Mouse (Mus musculus) intestine, embryonic 16.5 days (tissue): ENCODE measurements around the gene Ear14. TPM values are rescaled to one million over a fixed set of nuclear protein-coding genes. Genes with fewer than 3 reads are reported as not detected.
"Not testable (repeated sequence)": the region's sequence is repeated elsewhere in the genome, so short reads cannot be mapped to it uniquely, and the experiment has no call there.

Experiments
- ATAC-seq: fragments of 200-750 bp; cut with Nextera tagmentation; 2 replicates; pipeline ENCODE4 v1.8.0; 2017; ENCODE audit warnings: moderate TSS enrichment, moderate library complexity
- H3K27ac ChIP-seq: fragments of 300-500 bp; sonication (generic); 2 replicates; pipeline ENCODE4 v1.5.1; 2014; ENCODE audit warnings: mild to moderate bottlenecking, low read length
- H3K27me3 ChIP-seq: fragments of 300-500 bp; sonication (generic); replicated peaks from 2 replicates; pipeline ENCODE4 v1.6.1; 2014; ENCODE audit warnings: low read length, control low read depth, mixed read lengths; ENCODE audit not compliant: control insufficient read depth, insufficient read depth
- H3K36me3 ChIP-seq: fragments of 300-500 bp; sonication (generic); 2 replicates; pipeline ENCODE4 v1.6.1; 2014; ENCODE audit warnings: low read length, control low read depth; ENCODE audit not compliant: control insufficient read depth, insufficient read depth
- H3K4me1 ChIP-seq: fragments of 300-500 bp; sonication (generic); 2 replicates; pipeline ENCODE4 v1.6.1; 2014; ENCODE audit warnings: low read length, control low read depth, mixed read lengths; ENCODE audit not compliant: control insufficient read depth, insufficient read depth
- H3K4me2 ChIP-seq: fragments of 300-500 bp; sonication (generic); 2 replicates; pipeline ENCODE4 v1.6.1; 2014; ENCODE audit warnings: low read depth, low read length, control low read depth
- H3K4me3 ChIP-seq: fragments of 300-500 bp; sonication (generic); 2 replicates; pipeline ENCODE4 v1.5.1; 2014; ENCODE audit warnings: mild to moderate bottlenecking, low read length
- H3K9ac ChIP-seq: fragments of 300-500 bp; sonication (generic); 2 replicates; pipeline ENCODE4 v1.6.1; 2014; ENCODE audit warnings: low read depth, low read length
- H3K9me3 ChIP-seq: fragments of 300-500 bp; sonication (generic); 2 replicates; pipeline ENCODE4 v1.6.1; 2016; ENCODE audit warnings: low read length, control low read depth; ENCODE audit not compliant: control insufficient read depth
- WGBS: fragments of 180-500 bp; shearing (Covaris S2); extraction: QIAGEN DNeasy Blood & Tissue Kit; methylation state at CpG from one replicate; pipeline ENCODE4 v1.1.7; 2014; 5-methylcytosine and 5-hydroxymethylcytosine counted together
- polyA plus RNA-seq: library from polyadenylated mRNA; unstranded; fragments of >200 nt; fragmentation: Nextera tagmentation; extraction: Ambion mirVana; gene quantifications from 2 replicates; pipeline ENCODE4 v1.2.1, GENCODE M21; 2015

The Ear14 gene
- polyA plus RNA-seq, result not detected in 2 replicates

DNA sequence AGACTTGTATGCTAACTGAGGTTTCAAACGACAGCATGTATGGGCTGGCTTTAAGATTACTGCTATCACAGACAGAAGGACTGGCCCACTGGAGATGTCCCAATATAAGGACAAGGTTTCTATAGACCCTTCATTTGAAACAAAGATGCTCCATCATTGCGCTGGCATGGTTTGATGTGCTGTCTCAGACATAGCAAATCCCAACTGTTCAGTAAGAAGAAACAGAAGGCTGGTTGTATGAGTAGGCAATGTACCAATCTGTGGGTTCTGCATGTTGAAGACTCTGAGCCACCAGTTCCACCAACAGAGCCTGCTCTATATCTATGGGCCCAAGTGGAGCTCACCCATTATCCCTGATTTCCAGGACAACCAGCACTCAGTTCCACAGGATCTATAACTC is at the start of gene Ear14:
Gene Ear14 (plus strand): TSS at position 277 of the 400 bp plus-strand sequence.
- 95% methylated on average over 2 of the region's 2 CpGs for WGBS
- no peak for ATAC-seq
- H3K9ac ChIP-seq, result no peak within 1 kb of the TSS
- no peak within 1 kb of the TSS for H3K27ac ChIP-seq
- no peak within 1 kb of the TSS for H3K4me3 ChIP-seq
- no peaks in the 10 kb centered on the region for H3K27me3 ChIP-seq
- H3K4me1 ChIP-seq, result no peaks in the 10 kb centered on the region
- no peaks in the 10 kb centered on the region for H3K36me3 ChIP-seq
- H3K9me3 ChIP-seq, result no peaks in the 10 kb centered on the region
- H3K4me2 ChIP-seq, result no peak within 1 kb of the TSS

DNA sequence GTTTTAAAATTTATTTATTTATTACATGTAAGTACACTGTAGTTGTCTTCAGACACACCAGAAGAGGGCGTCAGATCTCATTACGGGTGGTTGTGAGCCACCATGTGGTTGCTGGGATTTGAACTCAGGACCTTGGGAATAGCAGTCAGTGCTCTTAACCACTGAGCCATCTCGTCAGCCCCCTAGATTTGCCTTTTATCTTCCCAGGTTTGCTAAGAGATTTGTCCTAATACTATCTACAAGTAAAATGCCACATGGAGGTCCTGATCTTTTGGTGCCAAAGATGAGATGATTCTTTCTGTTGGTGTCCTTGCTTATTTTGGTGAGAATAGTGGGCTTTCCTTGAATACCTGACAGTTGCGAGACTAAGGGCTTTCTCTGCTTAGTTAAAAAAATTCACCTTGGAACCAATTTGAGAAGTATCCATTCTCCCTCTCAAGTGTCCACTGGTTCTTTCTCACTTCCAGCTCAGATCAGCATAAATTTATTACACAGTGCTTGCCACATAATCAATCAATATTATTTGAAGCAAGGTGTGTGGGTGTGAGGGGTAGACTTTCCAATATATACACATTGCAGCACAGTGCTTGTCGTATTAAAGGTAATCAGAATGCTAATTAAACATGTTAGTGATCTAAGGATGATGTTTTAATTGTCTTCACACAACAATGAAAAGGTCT is 47.0 kb upstream of the Ear14 start:
- no peaks in the 10 kb centered on the region for H3K36me3 ChIP-seq
- 81% methylated on average over 5 of the region's 5 CpGs for WGBS
- no peak for ATAC-seq

DNA sequence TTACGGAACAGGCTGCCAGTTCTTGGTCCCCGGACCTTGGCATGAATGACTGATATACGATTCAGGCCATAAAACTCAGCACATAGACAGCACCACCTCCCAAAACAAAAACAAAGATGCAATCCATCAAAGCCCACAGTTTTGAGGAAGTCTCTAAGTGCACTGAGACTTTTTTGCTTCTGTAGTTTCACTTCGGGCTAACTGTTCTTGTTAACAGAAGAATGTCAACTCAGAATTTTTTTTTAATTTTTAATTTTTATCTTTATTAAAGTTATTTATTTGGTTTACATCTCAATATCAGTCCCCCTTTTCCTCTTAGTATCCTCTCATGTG is 46.5 kb upstream of the Ear14 start:
- WGBS, result 49% methylated on average over 4 of the region's 4 CpGs
- Histone ChIP-seq H3K4me2 (no peak overlapping the region), H3K9ac (no peak overlapping the region), H3K36me3 (no peaks in the 10 kb centered on the region), H3K27ac (no peak overlapping the region), H3K27me3 (no peaks in the 10 kb centered on the region), H3K9me3 (no peaks in the 10 kb centered on the region), H3K4me3 (no peak overlapping the region), H3K4me1 (no peaks in the 10 kb centered on the region)
- ATAC-seq, result no peak

More for the DNA sequence above, 47.0 kb upstream of the Ear14 start:
- H3K27ac ChIP-seq, result no peak overlapping the region
- H3K9me3 ChIP-seq, result no peaks in the 10 kb centered on the region
- no peaks in the 10 kb centered on the region for H3K27me3 ChIP-seq
- H3K4me2 ChIP-seq, result no peak overlapping the region
- H3K9ac ChIP-seq, result no peak overlapping the region
- H3K4me3 ChIP-seq, result no peak overlapping the region
- H3K4me1 ChIP-seq, result no peaks in the 10 kb centered on the region

DNA sequence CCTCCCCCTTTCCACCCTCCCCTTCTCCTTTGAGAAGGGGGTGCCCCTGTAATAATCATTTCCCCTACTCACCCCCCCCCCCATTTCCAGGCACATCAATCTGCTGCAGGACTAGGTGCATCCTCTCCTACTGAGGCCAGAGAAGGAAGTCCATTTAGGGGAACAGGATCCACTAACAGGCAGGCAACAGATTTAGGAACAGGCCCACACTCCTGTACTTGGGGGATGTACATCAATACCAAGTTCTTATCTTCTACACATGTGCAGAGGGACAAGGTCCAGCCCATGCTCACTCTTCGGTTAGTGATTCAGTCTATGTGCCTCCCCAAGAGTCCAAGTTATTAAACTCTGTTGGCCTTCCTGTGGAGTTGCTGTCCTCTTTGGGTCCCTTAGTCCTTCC is 46.1 kb upstream of the Ear14 start:
- no peak overlapping the region for H3K27ac ChIP-seq
- H3K4me2 ChIP-seq, result no peak overlapping the region
- no peaks in the 10 kb centered on the region for H3K9me3 ChIP-seq
- no peak for ATAC-seq
- no peak overlapping the region for H3K4me3 ChIP-seq
- H3K36me3 ChIP-seq, result no peaks in the 10 kb centered on the region
- no peak overlapping the region for H3K9ac ChIP-seq
- no peaks in the 10 kb centered on the region for H3K4me1 ChIP-seq
- WGBS, result 81% methylated on average over 1 of the region's 1 CpGs
- no peaks in the 10 kb centered on the region for H3K27me3 ChIP-seq

DNA sequence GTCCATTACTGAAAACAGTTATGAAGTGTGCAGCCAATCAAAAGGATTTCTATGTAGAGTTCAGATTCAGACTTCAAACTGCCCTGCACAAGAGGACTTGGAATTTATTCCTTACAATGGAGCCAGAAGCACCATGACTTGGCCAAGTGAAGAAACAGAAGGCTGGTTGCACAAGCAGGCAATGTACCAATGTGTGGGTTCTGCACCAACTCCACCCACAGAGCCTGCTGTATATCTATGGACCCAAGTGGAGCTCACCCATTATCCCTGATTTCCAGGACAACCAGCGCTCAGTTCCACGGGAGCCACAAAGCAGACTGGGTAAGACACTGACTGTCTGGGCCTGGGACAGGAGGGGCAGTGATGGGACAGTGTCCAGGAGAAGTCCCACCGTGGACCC is 41.2 kb upstream of the Ear14 start, which contains the start of gene Rnase2b:
Gene Rnase2b (plus strand): TSS at position 285 of the 400 bp plus-strand sequence.
- not testable (repeated sequence) for H3K9me3 ChIP-seq, H3K4me3 ChIP-seq, H3K27me3 ChIP-seq, H3K4me2 ChIP-seq, ATAC-seq, H3K36me3 ChIP-seq, H3K4me1 ChIP-seq, H3K9ac ChIP-seq, H3K27ac ChIP-seq
- WGBS, result 95% methylated on average over 3 of the region's 3 CpGs

DNA sequence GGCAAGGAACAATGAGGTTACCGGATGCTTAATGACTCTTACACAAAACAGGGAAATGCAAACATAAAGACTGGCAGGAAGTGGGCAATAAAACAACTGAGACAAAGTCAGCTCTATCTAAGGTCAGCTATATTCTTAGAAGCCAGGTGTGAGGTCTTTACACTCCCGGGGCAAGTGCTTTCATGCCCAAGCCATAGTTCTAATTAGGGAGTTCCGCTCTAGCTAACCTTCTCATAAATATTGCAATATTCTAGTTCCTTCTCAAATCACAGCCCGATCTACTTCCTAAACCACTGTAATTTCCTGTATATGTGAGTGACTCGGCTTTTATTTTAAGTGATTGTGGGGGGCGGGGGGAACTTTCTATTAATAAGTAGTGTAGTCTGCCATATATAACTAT is 39.9 kb upstream of the Ear14 start:
- not testable (repeated sequence) for H3K9ac ChIP-seq, H3K9me3 ChIP-seq, ATAC-seq

DNA sequence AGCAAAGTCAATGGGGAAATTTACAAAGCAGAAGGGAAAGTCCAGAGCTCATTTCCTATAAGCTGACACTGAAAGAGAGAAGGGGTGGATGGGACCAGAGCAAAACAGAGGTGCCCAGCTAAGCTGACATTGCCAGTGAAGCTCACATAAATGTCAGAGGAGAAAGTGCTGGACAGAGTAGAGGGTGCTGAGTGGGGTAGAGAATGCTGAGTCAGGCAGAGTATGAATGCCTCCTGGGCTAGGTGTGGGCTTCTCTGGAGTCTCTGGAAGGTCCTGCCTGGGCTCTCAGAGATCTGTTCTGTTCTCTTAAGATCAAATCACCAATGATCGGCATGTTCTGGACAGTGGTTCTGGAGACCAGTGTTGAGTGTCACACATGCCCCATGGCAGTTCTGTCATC is 37.8 kb upstream of the Ear14 start:
- ATAC-seq, result no peak
- Histone ChIP-seq H3K36me3 (no peaks in the 10 kb centered on the region), H3K4me3 (no peak overlapping the region), H3K9me3 (no peaks in the 10 kb centered on the region), H3K4me1 (no peaks in the 10 kb centered on the region), H3K9ac (no peak overlapping the region), H3K27ac (no peak overlapping the region), H3K4me2 (no peak overlapping the region), H3K27me3 (no peaks in the 10 kb centered on the region)
- 100% methylated on average over 1 of the region's 1 CpGs for WGBS

More for the DNA sequence above, 39.9 kb upstream of the Ear14 start:
- not testable (repeated sequence) for H3K4me3 ChIP-seq, H3K27me3 ChIP-seq, H3K27ac ChIP-seq, H3K4me1 ChIP-seq, H3K4me2 ChIP-seq, H3K36me3 ChIP-seq
- WGBS, result 85% methylated on average over 6 of the region's 6 CpGs

DNA sequence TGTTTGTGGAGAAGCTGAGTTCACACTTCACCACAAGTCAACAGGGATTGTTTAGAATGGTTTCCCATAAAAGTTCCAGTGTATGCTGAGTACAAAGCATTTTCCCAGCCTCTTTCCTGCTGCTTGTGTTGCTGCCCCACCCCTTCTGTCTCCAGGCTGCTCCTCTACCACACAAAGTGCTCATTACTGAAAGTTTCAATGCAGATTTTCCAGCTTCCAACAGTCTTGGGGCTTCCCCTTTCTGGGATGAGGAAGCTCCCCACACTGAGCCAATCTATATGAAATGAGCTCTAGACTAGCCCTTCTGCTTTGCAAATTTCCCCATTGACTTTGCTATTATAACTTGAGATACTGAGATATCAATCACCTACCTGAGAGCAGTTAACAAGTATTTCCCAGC is 37.1 kb upstream of the Ear14 start:
- H3K27ac ChIP-seq, result no peak overlapping the region
- H3K9me3 ChIP-seq, result no peaks in the 10 kb centered on the region
- H3K27me3 ChIP-seq, result no peaks in the 10 kb centered on the region
- no peak overlapping the region for H3K9ac ChIP-seq
- no peaks in the 10 kb centered on the region for H3K36me3 ChIP-seq
- ATAC-seq, result no peak
- no peak overlapping the region for H3K4me3 ChIP-seq
- H3K4me1 ChIP-seq, result no peaks in the 10 kb centered on the region
- H3K4me2 ChIP-seq, result no peak overlapping the region

DNA sequence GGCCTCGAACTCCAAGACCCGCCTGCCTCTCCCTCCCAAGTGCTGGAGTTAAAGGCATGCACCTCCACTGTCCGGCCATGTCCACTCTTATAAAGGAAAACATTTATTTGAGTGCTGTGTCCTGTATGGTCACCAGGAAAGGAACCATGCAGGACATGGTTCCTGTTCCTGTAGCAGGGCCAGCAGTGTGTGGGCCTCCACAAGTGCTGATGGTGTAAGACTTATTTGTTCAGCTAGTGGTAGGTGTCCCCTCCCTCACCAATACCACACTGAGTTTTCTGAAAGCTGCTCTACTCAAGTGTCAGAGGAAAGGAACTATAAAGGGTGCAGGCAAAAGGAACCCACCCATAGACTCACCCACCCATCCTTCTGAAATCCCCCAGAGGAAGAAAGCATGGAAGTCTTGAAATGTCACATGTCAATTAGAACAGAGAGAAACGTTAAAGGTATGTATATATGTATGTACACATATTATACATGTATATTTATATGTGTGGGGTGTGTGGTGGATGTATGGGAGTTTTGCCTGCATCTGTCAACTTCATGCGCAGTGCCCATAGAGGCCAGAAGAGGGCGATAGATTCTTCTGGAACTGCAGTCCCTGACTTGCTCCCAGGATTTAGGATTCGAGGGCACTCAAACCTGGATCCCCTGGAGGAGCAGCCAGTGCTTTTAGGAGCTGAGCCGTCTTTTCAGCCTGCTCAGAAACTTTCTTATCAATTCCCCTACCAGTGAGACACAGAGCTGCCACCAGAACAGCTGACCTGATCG is 30.9 kb upstream of the Ear14 start:
- not testable (repeated sequence) for H3K36me3 ChIP-seq, H3K9ac ChIP-seq

More for the DNA sequence above, 30.9 kb upstream of the Ear14 start:
- not testable (repeated sequence) for ATAC-seq, H3K4me2 ChIP-seq, H3K4me1 ChIP-seq, H3K27ac ChIP-seq, H3K4me3 ChIP-seq, H3K9me3 ChIP-seq, H3K27me3 ChIP-seq
- 37% methylated on average over 9 of the region's 9 CpGs for WGBS
